Mouse (Mus musculus) megakaryocyte, embryonic 14.5 days (primary cell): ENCODE data around the gene Uqcc2.

Experiments
- FLI1 ChIP-seq: IDR thresholded peaks from 2 replicates; pipeline ENCODE4 v1.6.1; 2012; ENCODE audit warnings: low read length, inconsistent platforms, mixed read lengths
- GATA1 ChIP-seq: IDR thresholded peaks from 3 replicates; pipeline ENCODE4 v1.6.1; 2012; ENCODE audit warnings: mixed read lengths, low read length, inconsistent platforms, borderline replicate concordance

DNA sequence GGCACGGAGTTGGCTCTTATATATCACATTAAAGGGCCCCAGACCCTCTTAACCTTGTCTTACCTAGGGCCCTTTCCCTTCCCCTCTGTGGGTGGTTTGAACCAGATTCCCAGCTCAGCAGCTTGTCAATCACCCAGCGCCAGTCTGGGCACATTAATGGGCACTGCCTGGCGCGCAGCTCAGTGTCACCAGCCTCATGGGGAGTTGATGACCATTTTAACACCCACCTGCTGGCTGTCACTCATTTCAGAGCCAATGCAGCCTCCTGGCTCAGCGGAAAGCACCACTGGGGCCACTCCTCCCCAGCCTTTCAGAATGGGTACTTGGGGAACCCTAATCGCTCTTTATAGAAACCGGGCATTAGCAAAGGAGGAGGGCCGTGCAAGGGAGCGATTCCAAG lies 4.7 kb upstream of the Uqcc2 start:
- no peak for TF ChIP-seq GATA1
- no peak for TF ChIP-seq FLI1
